Mouse (Mus musculus) common myeloid progenitor, adult 5-6 weeks (primary cell): ENCODE results near the gene Sdccag8. TPM values are rescaled to one million over a fixed set of nuclear protein-coding genes. Genes with fewer than 3 reads are reported as not detected.

ENCODE experiments used
- ATAC-seq: replicated peaks from 2 replicates; pipeline ENCODE4 v1.8.0; 2016; ENCODE audit warnings: low read depth, mild to moderate bottlenecking, moderate TSS enrichment, inconsistent platforms; ENCODE audit not compliant: poor library complexity, severe bottlenecking
- total RNA-seq: library from RNA; stranded (forward); fragments of 200-1000, 187-1606 nt; gene quantifications from 2 replicates; pipeline ENCODE4 v1.2.3, GENCODE M21; 2017

The Sdccag8 gene
- total RNA-seq, 1 experiment from 2014 or later = 29.6 TPM

- ATAC-seq = 0 out of 2 replicates have a peak, but pooled peaks have one; percentile 15
These were observed 12.5 kb downstream of the Sdccag8 start for GRCm38 (mm10) chr1:176826931-176827330.

GRCm38 (mm10) chr1:176827365-176827764 is 12.9 kb downstream of the Sdccag8 start:
- peak; percentile 52 for ATAC-seq

- ATAC-seq = peak; percentile 28
These were observed 13.6 kb downstream of the Sdccag8 start for GRCm38 (mm10) chr1:176827945-176828485.

DNA sequence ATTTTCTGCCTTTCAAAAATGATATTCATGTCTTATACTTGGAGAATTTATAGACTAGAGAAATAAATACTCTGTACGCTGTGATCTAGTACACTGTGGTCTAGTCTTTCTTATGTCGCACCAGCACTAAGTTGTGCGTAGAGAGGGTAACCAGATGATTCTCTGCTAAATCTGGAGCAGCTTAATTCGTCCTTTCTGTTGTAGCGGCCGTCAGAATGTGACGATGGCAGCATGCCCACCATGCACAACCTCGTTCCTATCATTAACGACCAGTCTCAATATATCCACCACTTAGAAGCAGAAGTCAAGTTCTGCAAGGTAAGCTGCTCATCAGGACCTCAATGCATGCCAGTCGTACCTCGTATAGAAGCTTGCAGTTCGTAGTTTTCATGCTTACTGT is 14.2 kb downstream of the Sdccag8 start:
- ATAC-seq = no peak

GRCm38 (mm10) chr1:176832071-176832470 is 17.6 kb downstream of the Sdccag8 start:
- ATAC-seq = no peak

- ATAC-seq = peak; percentile 22; the same call in 1 of the 2 replicates
These were observed 18.1 kb downstream of the Sdccag8 start for GRCm38 (mm10) chr1:176832607-176833006.

DNA sequence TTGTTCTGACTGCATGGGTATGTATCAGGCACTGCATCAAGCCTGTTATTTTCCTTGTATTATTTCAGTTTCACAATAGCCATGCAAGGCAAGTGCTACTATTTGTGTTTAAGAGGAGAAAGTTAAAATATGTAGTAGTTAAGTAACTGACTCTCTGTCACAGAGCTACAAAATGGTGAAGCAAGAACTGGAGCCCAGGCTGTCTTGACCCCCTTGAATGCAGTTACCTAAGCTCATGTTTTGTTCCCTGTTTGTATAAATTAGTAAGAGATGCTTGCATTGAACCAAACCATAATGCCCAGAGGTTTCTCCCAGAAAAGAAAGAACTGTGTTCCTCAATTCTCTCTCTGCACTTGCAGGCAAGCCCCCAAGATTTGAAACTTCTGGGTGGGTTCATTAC is 18.8 kb downstream of the Sdccag8 start:
- no peak for ATAC-seq

GRCm38 (mm10) chr1:176833948-176834347 is 19.5 kb downstream of the Sdccag8 start:
- no peak for ATAC-seq

GRCm38 (mm10) chr1:176834880-176835279 is 20.4 kb downstream of the Sdccag8 start:
- 0 out of 2 replicates have a peak, but pooled peaks have one; percentile 1 for ATAC-seq

- ATAC-seq = peak; percentile 30
These were observed 21.2 kb downstream of the Sdccag8 start for GRCm38 (mm10) chr1:176835501-176836294.

DNA sequence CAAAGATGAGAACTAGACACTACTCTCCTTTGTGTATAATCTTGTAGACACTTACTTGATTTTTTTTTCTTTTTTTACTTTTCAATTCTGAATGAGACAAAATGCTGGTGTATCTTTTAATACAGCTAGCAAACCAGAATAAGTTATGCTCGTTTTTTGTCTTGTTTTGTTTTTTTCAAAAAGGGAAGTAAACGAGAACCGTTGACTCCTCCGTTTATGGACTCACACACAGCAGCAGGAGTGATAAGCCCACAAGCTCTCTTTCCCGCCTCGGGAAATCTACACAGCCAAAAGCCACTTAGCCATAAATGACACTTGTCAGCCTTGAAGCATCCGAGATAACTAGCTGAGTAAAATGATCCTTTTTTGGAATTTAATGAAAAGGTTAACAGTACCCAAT is 22.1 kb downstream of the Sdccag8 start:
- peak; percentile 46 for ATAC-seq

GRCm38 (mm10) chr1:176845082-176845977 is 30.9 kb downstream of the Sdccag8 start:
- ATAC-seq = peak; percentile 98

GRCm38 (mm10) chr1:176847118-176847859 is 32.8 kb downstream of the Sdccag8 start:
- ATAC-seq = no peak

DNA sequence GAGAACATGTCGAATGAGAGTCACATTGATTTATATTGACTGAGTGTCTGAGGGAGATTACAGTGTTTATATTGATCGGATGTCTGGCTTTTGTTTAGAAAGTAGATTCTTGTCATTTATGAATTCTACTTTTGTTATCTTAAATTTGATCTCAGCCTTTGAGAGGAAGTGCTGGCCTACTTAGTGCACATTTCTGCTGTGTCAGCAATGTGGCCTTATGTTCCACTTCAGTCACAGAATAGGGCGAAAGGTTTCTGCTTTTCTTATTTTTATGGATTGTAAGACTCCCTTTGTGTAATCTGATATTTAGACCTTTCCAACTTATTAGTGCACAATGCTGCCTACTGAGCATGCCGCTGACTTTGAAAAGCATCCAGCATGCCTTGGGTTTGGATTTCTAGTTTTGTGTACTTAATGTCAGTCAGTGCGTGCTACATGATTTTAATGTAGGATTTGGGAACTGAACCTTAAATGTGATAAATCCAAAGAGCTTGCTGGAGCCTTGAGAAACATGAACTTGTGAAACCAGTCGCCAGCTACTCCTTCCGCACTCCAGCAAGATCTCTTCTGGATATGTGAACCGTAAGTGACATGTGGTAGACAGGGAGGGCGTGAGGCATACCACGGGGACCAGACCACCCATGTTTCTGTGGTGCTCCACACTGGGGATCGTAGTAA is 34.3 kb downstream of the Sdccag8 start:
- ATAC-seq = no peak

DNA sequence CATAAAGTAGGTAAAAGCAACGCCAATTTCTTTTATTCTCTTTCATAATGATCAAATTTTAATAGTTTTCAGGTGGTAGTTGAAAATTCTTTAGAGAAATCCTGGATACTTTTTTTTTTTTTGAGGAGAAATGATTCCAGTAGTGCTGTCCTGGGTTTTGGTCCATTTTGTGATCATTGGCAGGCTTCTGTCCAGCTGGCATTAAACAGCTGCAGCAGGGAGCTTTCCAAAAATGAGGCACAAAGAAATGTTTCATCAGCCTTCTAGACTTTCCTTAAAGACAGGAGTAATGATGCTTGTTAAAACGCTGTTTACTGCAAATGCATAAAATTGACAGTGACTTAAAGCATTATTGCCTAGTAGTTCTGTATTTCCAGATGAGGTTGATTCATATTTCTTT is 34.9 kb downstream of the Sdccag8 start:
- no peak for ATAC-seq

GRCm38 (mm10) chr1:176851401-176851800 is 36.9 kb downstream of the Sdccag8 start:
- no peak for ATAC-seq

DNA sequence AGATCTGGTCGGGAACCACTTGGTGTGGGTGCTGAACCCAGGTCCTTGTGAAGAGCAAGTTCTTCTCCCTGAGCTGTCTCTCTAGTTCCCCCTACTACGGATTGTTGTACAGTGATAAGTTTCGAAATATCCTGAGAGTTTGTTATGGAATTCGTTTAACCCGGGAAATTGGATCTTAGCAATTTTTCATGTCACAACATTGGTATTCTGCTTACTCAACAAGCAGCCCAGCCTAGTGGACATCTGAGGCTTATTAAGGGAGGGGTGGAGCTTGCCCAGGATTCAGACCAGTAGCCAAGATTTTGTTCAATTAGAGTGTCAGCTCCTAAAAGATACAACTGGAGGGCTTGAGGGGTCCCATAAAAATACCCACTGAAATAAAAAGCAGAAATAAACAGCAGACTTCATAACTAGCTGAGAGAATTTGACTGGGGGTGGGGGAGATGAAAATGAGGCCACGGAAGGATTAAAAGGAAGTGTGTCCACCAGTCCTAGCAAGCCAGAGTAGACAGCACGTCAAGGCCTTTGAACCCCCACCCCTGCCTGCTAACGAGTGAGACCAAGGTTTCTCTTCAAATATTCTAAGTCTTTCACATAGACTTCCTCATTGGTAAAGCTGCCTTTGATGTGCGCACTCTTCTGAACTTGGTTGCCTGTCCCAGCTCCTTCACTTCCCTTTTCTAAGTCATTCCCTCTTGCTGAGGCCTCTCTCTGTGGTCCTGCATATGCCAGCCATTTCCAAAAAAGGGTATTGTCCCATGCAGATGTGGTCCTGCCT is 38.5 kb downstream of the Sdccag8 start:
- peak; percentile 87 for ATAC-seq

DNA sequence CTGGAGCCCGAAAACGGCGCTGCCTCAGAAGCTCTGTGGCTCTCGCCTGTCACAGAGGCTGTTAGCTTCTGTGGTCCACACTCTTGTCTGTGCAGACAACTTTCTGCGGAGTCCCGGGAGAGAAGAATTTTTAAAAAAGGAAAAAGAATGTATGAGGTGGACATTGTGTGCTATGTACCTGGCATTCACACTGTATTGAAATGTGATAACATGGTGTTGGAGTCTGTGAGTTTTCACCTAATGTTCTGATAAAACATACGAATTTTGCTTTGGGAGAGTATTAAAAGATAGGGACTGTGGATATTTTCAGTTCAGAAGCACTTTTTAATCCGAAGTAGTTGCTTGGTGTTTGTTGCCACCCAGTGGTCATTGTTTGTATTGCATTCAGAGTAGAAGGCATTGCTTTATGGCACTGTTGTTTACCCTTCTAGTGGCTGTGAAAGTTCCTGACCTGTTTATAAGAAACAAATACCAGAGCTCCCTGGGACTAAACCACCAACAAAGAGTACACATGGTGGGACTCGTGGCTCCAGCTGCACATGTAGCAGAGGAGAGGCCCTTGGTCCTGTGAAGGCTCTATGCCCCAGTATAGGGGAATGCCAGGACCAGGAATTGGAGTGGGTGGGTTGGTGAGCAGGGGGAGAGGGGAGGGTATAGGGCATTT is 47.7 kb downstream of the Sdccag8 start:
- ATAC-seq = peak; percentile 95
